Mouse (Mus musculus): ENCODE results near the gene Vrk2.

GRCm38 (mm10) chr11:26518991-26519390 is 74.8 kb downstream of the Vrk2 start:
- no peak for TF ChIP-seq CTCF (IDR thresholded peaks at IDR 0.05; ENCODE audit: insufficient read depth, low read length)
- TF ChIP-seq POLR2A (IDR thresholded peaks at IDR 0.05; ENCODE audit: borderline replicate concordance, extremely low read depth, low read depth, low read length) = no peak
